Mouse (Mus musculus): ENCODE results near the gene Calcb. TPM values are rescaled to one million over a fixed set of nuclear protein-coding genes. Genes with fewer than 3 reads are reported as not detected.
A peak's percentile ranks its signal among the peaks of the same experiment; 100 is the strongest.

Calcb gene
- polyA plus RNA-seq (2015; fragmentation: Nextera tagmentation; extraction: Ambion mirVana), result 0.16 and 0.44 TPM in 2 replicates

GRCm38 (mm10) chr7:114718300-114718699, at the start of gene Calcb:
Gene Calcb (plus strand): TSS chr7:114718643.
- no peaks in the 10 kb centered on the region for H3K36me3 ChIP-seq (ENCODE audit: insufficient read depth, low read length)
- no peak within 1 kb of the TSS for H3K9ac ChIP-seq (replicated peaks; ENCODE audit: low read length)
- peaks cover 40% of the 10 kb centered on the region for H3K27me3 ChIP-seq (ENCODE audit: insufficient read depth, low read length)
- no peak within 1 kb of the TSS for H3K27ac ChIP-seq (ENCODE audit: low read length)
- H3K4me3 ChIP-seq (ENCODE audit: low read length), result peak within 1 kb of the TSS; percentile 25
- peaks cover 9% of the 10 kb centered on the region; the same call in 1 of the 2 replicates for H3K4me1 ChIP-seq (ENCODE audit: insufficient read depth, low read length)
- 6% methylated on average over 11 of the region's 11 CpGs for WGBS
- no peaks in the 10 kb centered on the region for H3K9me3 ChIP-seq (ENCODE audit: low read length)
- 0 out of 2 replicates have a peak, but pooled peaks have one; percentile 39 for ATAC-seq (ENCODE audit: low FRiP score, low TSS enrichment)
- peak within 1 kb of the TSS; percentile 38 for H3K4me2 ChIP-seq (replicated peaks; ENCODE audit: low read depth, low read length)

- no peak overlapping the region for H3K4me3 ChIP-seq (ENCODE audit: low read length)
- no peaks in the 10 kb centered on the region for H3K9me3 ChIP-seq (ENCODE audit: low read length)
- H3K27ac ChIP-seq (ENCODE audit: low read length), result no peak overlapping the region
- no peaks in the 10 kb centered on the region for H3K27me3 ChIP-seq (ENCODE audit: insufficient read depth, low read length)
- WGBS, result 57% methylated on average over 1 of the region's 1 CpGs
- no peaks in the 10 kb centered on the region for H3K36me3 ChIP-seq (ENCODE audit: insufficient read depth, low read length)
- no peak overlapping the region for H3K4me2 ChIP-seq (replicated peaks; ENCODE audit: low read depth, low read length)
- H3K9ac ChIP-seq (replicated peaks; ENCODE audit: low read length), result no peak overlapping the region
- no peak for ATAC-seq (ENCODE audit: low FRiP score, low TSS enrichment)
- H3K4me1 ChIP-seq (ENCODE audit: insufficient read depth, low read length), result no peaks in the 10 kb centered on the region
Measured at GRCm38 (mm10) chr7:114671405-114671804, 47.0 kb upstream of the Calcb start.

DNA sequence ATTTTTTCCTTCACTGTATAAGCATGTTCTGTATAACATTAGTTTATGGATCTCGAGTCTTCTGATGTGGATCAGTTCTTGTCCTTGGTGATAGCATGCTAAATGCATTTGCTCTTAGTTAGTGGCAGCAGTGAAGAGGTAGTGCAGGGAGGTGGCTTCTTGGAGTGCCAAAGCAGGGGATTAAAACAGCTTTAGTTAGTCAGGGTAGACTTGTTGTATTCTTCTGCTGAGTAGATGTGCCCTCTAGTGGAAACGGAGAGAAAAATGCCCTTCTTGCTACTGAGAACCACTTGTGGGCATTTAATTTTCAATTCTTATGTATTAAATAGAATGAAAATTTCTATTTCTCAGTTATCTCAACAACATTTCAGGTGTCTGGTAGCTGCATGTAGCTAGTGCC, 45.7 kb upstream of the Calcb start:
- no peak overlapping the region for H3K9ac ChIP-seq (replicated peaks; ENCODE audit: low read length)
- 34% methylated on average over 2 of the region's 2 CpGs for WGBS
- no peak for ATAC-seq (ENCODE audit: low FRiP score, low TSS enrichment)

GRCm38 (mm10) chr7:114692339-114692738, 26.1 kb upstream of the Calcb start:
- H3K4me2 ChIP-seq (replicated peaks; ENCODE audit: low read depth, low read length), result no peak overlapping the region
- H3K36me3 ChIP-seq (ENCODE audit: insufficient read depth, low read length), result no peaks in the 10 kb centered on the region
- H3K9ac ChIP-seq (replicated peaks; ENCODE audit: low read length), result no peak overlapping the region
- H3K27me3 ChIP-seq (ENCODE audit: insufficient read depth, low read length), result no peaks in the 10 kb centered on the region
- no peak overlapping the region for H3K4me3 ChIP-seq (ENCODE audit: low read length)
- ATAC-seq (ENCODE audit: low FRiP score, low TSS enrichment), result no peak
- H3K27ac ChIP-seq (ENCODE audit: low read length), result no peak overlapping the region
- no peaks in the 10 kb centered on the region for H3K9me3 ChIP-seq (ENCODE audit: low read length)
- no peaks in the 10 kb centered on the region for H3K4me1 ChIP-seq (ENCODE audit: insufficient read depth, low read length)

More for the DNA sequence above, 45.7 kb upstream of the Calcb start:
- no peaks in the 10 kb centered on the region for H3K4me1 ChIP-seq (ENCODE audit: insufficient read depth, low read length)
- H3K27ac ChIP-seq (ENCODE audit: low read length), result no peak overlapping the region
- H3K36me3 ChIP-seq (ENCODE audit: insufficient read depth, low read length), result no peaks in the 10 kb centered on the region
- H3K4me2 ChIP-seq (replicated peaks; ENCODE audit: low read depth, low read length), result no peak overlapping the region
- no peaks in the 10 kb centered on the region for H3K9me3 ChIP-seq (ENCODE audit: low read length)
- no peaks in the 10 kb centered on the region for H3K27me3 ChIP-seq (ENCODE audit: insufficient read depth, low read length)
- H3K4me3 ChIP-seq (ENCODE audit: low read length), result no peak overlapping the region

GRCm38 (mm10) chr7:114700871-114701270, 17.6 kb upstream of the Calcb start:
- no peaks in the 10 kb centered on the region for H3K27me3 ChIP-seq (ENCODE audit: insufficient read depth, low read length)
- ATAC-seq (ENCODE audit: low FRiP score, low TSS enrichment), result no peak
- H3K27ac ChIP-seq (ENCODE audit: low read length), result no peak overlapping the region
- no peak overlapping the region for H3K4me3 ChIP-seq (ENCODE audit: low read length)
- no peak overlapping the region for H3K9ac ChIP-seq (replicated peaks; ENCODE audit: low read length)
- no peaks in the 10 kb centered on the region for H3K9me3 ChIP-seq (ENCODE audit: low read length)
- H3K4me2 ChIP-seq (replicated peaks; ENCODE audit: low read depth, low read length), result no peak overlapping the region
- WGBS, result 34% methylated on average over 2 of the region's 2 CpGs
- no peaks in the 10 kb centered on the region for H3K36me3 ChIP-seq (ENCODE audit: insufficient read depth, low read length)
- H3K4me1 ChIP-seq (ENCODE audit: insufficient read depth, low read length), result no peaks in the 10 kb centered on the region

- H3K36me3 ChIP-seq (ENCODE audit: insufficient read depth, low read length), result no peaks in the 10 kb centered on the region
- WGBS, result 76% methylated on average over 4 of the region's 4 CpGs
- no peak for ATAC-seq (ENCODE audit: low FRiP score, low TSS enrichment)
Measured at GRCm38 (mm10) chr7:114706716-114707115, 11.7 kb upstream of the Calcb start.

GRCm38 (mm10) chr7:114707398-114707797, 11.0 kb upstream of the Calcb start:
- H3K27me3 ChIP-seq (ENCODE audit: insufficient read depth, low read length), result no peaks in the 10 kb centered on the region
- no peaks in the 10 kb centered on the region for H3K36me3 ChIP-seq (ENCODE audit: insufficient read depth, low read length)
- no peak overlapping the region for H3K4me3 ChIP-seq (ENCODE audit: low read length)
- no peak overlapping the region for H3K9ac ChIP-seq (replicated peaks; ENCODE audit: low read length)
- H3K4me2 ChIP-seq (replicated peaks; ENCODE audit: low read depth, low read length), result no peak overlapping the region
- no peak overlapping the region for H3K27ac ChIP-seq (ENCODE audit: low read length)
- WGBS, result 69% methylated on average over 1 of the region's 1 CpGs
- no peaks in the 10 kb centered on the region for H3K4me1 ChIP-seq (ENCODE audit: insufficient read depth, low read length)
- ATAC-seq (ENCODE audit: low FRiP score, low TSS enrichment), result no peak
- H3K9me3 ChIP-seq (ENCODE audit: low read length), result no peaks in the 10 kb centered on the region

More at GRCm38 (mm10) chr7:114706716-114707115, 11.7 kb upstream of the Calcb start:
- Histone ChIP-seq H3K9me3 (ENCODE audit: low read length) (no peaks in the 10 kb centered on the region), H3K4me1 (ENCODE audit: insufficient read depth, low read length) (no peaks in the 10 kb centered on the region), H3K27me3 (ENCODE audit: insufficient read depth, low read length) (no peaks in the 10 kb centered on the region), H3K4me2 (replicated peaks; ENCODE audit: low read depth, low read length) (no peak overlapping the region), H3K27ac (ENCODE audit: low read length) (no peak overlapping the region), H3K4me3 (ENCODE audit: low read length) (no peak overlapping the region), H3K9ac (replicated peaks; ENCODE audit: low read length) (no peak overlapping the region)

DNA sequence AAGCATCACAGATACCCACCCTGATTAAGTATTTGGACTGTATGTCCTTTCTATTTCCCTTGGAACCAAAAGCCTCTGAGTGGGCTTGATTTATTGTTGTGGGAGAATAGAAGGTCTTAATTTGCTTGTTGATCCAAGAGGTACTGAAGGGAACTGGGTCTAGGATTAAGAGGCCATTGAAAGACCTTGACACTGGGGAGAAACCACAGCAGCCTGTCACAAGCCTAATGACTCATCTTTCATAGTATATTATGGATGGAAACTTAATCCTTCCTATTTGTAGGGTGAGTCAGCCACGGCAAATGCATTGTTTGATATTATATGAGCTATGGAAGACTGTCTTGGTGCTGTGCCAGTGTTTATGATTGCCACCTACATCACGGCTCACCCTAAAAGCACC, 8.0 kb upstream of the Calcb start:
- no peak overlapping the region for H3K4me3 ChIP-seq (ENCODE audit: low read length)
- H3K27me3 ChIP-seq (ENCODE audit: insufficient read depth, low read length), result no peaks in the 10 kb centered on the region
- 69% methylated on average over 2 of the region's 2 CpGs for WGBS
- no peak overlapping the region for H3K27ac ChIP-seq (ENCODE audit: low read length)
- ATAC-seq (ENCODE audit: low FRiP score, low TSS enrichment), result no peak
- no peak overlapping the region for H3K4me2 ChIP-seq (replicated peaks; ENCODE audit: low read depth, low read length)
- H3K36me3 ChIP-seq (ENCODE audit: insufficient read depth, low read length), result no peaks in the 10 kb centered on the region
- no peak overlapping the region for H3K9ac ChIP-seq (replicated peaks; ENCODE audit: low read length)
- H3K9me3 ChIP-seq (ENCODE audit: low read length), result no peaks in the 10 kb centered on the region
- no peaks in the 10 kb centered on the region for H3K4me1 ChIP-seq (ENCODE audit: insufficient read depth, low read length)

GRCm38 (mm10) chr7:114712523-114712922, 5.9 kb upstream of the Calcb start:
- H3K4me2 ChIP-seq (replicated peaks; ENCODE audit: low read depth, low read length), result no peak overlapping the region
- H3K27ac ChIP-seq (ENCODE audit: low read length), result no peak overlapping the region
- H3K36me3 ChIP-seq (ENCODE audit: insufficient read depth, low read length), result no peaks in the 10 kb centered on the region
- no peak for ATAC-seq (ENCODE audit: low FRiP score, low TSS enrichment)
- WGBS, result 65% methylated on average over 1 of the region's 1 CpGs
- no peaks in the 10 kb centered on the region for H3K4me1 ChIP-seq (ENCODE audit: insufficient read depth, low read length)
- H3K27me3 ChIP-seq (ENCODE audit: insufficient read depth, low read length), result peaks cover 11% of the 10 kb centered on the region
- no peak overlapping the region for H3K9ac ChIP-seq (replicated peaks; ENCODE audit: low read length)
- H3K9me3 ChIP-seq (ENCODE audit: low read length), result no peaks in the 10 kb centered on the region
- no peak overlapping the region for H3K4me3 ChIP-seq (ENCODE audit: low read length)

DNA sequence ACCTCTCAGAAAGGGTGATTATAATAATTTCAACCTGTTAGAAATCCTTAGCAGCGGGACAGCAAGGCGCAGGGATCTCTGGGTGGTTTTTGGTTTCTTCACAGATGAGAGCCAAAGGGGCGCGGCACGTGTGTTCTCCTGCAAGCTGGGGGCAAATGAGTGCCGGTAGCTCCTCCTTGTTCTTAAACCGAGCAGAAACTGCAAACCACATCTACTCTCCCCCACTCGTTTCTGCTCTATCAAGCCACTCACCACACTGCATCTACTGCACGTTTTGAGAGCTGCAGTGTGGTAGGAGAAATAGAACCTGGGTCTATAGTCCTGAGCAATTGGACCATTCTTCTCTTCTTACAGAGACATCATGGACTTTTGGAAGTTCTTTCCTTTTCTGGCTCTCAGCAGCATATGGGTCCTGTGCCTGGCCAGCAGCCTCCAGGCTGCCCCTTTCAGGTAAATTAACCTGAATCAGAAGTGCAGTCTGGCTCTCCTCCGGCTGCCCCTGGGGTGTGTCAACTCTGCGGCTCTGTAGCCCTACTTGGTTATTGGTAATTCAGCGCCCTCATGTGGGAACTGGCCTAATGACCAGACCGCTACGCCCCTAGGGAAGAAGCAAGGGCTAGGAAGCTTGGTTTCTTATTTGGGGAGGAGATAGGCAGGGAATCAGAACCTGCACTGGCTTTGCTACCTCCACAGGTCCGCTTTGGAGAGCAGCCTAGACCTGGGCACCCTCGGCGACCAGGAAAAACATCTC, 1.1 kb downstream of the Calcb start:
- no peaks in the 10 kb centered on the region for H3K9me3 ChIP-seq (ENCODE audit: low read length)
- H3K27me3 ChIP-seq (ENCODE audit: insufficient read depth, low read length), result peaks cover 40% of the 10 kb centered on the region
- WGBS, result 3% methylated on average over 17 of the region's 17 CpGs
- H3K9ac ChIP-seq (replicated peaks; ENCODE audit: low read length), result no peak overlapping the region
- peaks cover 9% of the 10 kb centered on the region; the same call in 1 of the 2 replicates for H3K4me1 ChIP-seq (ENCODE audit: insufficient read depth, low read length)
- peak overlapping the region; percentile 25 for H3K4me3 ChIP-seq (ENCODE audit: low read length)
- ATAC-seq (ENCODE audit: low FRiP score, low TSS enrichment), result peak; percentile 79; the same call in 1 of the 2 replicates
- H3K4me2 ChIP-seq (replicated peaks; ENCODE audit: low read depth, low read length), result peak overlapping the region; percentile 38
- H3K36me3 ChIP-seq (ENCODE audit: insufficient read depth, low read length), result no peaks in the 10 kb centered on the region
- no peak overlapping the region for H3K27ac ChIP-seq (ENCODE audit: low read length)
